Mouse (Mus musculus): Measurements from ENCODE around the gene Tmem91. TPM values are rescaled to one million over a fixed set of nuclear protein-coding genes. Genes with fewer than 3 reads are reported as not detected.
A peak's percentile ranks its signal among the peaks of the same experiment; 100 is the strongest.

The Tmem91 gene
- polyA plus RNA-seq, 1 experiment from 2014 or later = 2.1 TPM

DNA sequence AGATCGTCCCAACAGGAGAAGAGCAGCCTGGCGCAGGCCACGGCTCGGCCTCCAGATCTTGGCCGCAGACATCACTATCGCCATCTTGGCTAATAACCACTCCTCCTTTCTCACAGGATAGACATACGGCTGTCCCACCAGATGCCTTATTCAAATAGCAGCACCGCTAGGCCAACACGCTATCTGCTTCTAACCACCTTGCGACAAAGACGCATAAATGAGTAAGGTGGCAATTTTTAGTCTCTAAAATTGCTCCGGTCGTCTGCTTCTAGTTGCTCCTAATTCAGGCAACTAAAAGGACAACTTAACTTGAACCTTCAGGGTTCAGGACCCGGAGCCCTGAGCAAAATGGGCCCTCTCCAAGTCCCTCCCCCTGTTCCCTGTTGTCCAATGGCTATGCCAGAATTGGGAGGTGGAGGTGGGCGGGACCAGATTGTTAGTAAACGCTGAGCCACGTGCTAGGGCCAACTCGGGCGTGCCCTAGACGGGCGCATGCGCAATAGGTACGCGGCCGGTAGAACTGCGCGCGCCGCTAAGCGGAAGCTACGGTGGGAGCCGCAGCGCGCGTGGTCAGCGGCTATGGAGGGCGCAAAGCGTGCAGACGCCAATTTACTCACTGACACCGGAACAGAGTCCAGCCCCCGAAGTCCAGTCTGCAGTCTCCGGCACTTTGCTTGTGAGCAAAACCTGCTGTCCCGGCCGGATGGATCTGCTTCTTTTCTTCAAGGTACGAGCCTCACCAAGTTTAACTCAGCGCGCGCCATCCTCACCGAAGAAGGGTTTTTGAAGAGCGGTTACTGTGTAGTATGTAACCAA, 16.1 kb downstream of the Tmem91 start, which contains the start of the genes Bckdha and Exosc5:
Gene Bckdha (minus strand): TSS at position 325 of the 816 bp plus-strand sequence.
Gene Exosc5 (plus strand): TSS at position 508 of the 816 bp plus-strand sequence.
- Histone ChIP-seq H3K9me3 (ENCODE audit: control insufficient read depth, low read length) (no peaks in the 10 kb centered on the region), H3K4me1 (ENCODE audit: control insufficient read depth, insufficient read depth, low read length) (peaks cover 10% of the 10 kb centered on the region), H3K9ac (ENCODE audit: low read depth, low read length) (peak within 1 kb of the TSS; percentile 74), H3K27me3 (replicated peaks; ENCODE audit: control insufficient read depth, insufficient read depth, low read length) (no peaks in the 10 kb centered on the region), H3K36me3 (ENCODE audit: control insufficient read depth, insufficient read depth, low read length) (no peaks in the 10 kb centered on the region), H3K27ac (ENCODE audit: low read length) (peak within 1 kb of the TSS; percentile 63), H3K4me2 (ENCODE audit: low read depth, low read length) (peak within 1 kb of the TSS; percentile 75), H3K4me3 (ENCODE audit: low read length) (peak within 1 kb of the TSS; percentile 78)
- peak; percentile 99 for ATAC-seq
- WGBS = under 1% methylated on average over 50 of the region's 50 CpGs

GRCm38 (mm10) chr7:25657785-25658184, 17.2 kb downstream of the Tmem91 start:
- H3K9ac ChIP-seq (ENCODE audit: low read depth, low read length) = peak overlapping the region; percentile 64
- H3K4me3 ChIP-seq (ENCODE audit: low read length) = peak overlapping the region; percentile 62
- H3K4me2 ChIP-seq (ENCODE audit: low read depth, low read length) = peak overlapping the region; percentile 69
- H3K4me1 ChIP-seq (ENCODE audit: control insufficient read depth, insufficient read depth, low read length) = peaks cover 10% of the 10 kb centered on the region
- WGBS = 31% methylated on average over 10 of the region's 10 CpGs
- H3K27ac ChIP-seq (ENCODE audit: low read length) = no peak overlapping the region
- no peaks in the 10 kb centered on the region for H3K36me3 ChIP-seq (ENCODE audit: control insufficient read depth, insufficient read depth, low read length)
- H3K9me3 ChIP-seq (ENCODE audit: control insufficient read depth, low read length) = no peaks in the 10 kb centered on the region
- no peaks in the 10 kb centered on the region for H3K27me3 ChIP-seq (replicated peaks; ENCODE audit: control insufficient read depth, insufficient read depth, low read length)
- ATAC-seq = no peak

- H3K4me3 ChIP-seq (ENCODE audit: low read length) = no peak overlapping the region
- H3K36me3 ChIP-seq (ENCODE audit: control insufficient read depth, insufficient read depth, low read length) = no peaks in the 10 kb centered on the region
- H3K4me2 ChIP-seq (ENCODE audit: low read depth, low read length) = no peak overlapping the region
- 77% methylated on average over 11 of the region's 11 CpGs for WGBS
- H3K27me3 ChIP-seq (replicated peaks; ENCODE audit: control insufficient read depth, insufficient read depth, low read length) = no peaks in the 10 kb centered on the region
- peaks cover 10% of the 10 kb centered on the region for H3K4me1 ChIP-seq (ENCODE audit: control insufficient read depth, insufficient read depth, low read length)
- H3K9ac ChIP-seq (ENCODE audit: low read depth, low read length) = no peak overlapping the region
- no peak for ATAC-seq
- no peaks in the 10 kb centered on the region for H3K9me3 ChIP-seq (ENCODE audit: control insufficient read depth, low read length)
- H3K27ac ChIP-seq (ENCODE audit: low read length) = no peak overlapping the region
These were observed 19.2 kb downstream of the Tmem91 start for GRCm38 (mm10) chr7:25655601-25656428.

- Histone ChIP-seq H3K27me3 (replicated peaks; ENCODE audit: control insufficient read depth, insufficient read depth, low read length) (no peaks in the 10 kb centered on the region), H3K9ac (ENCODE audit: low read depth, low read length) (no peak overlapping the region), H3K9me3 (ENCODE audit: control insufficient read depth, low read length) (no peaks in the 10 kb centered on the region), H3K4me3 (ENCODE audit: low read length) (no peak overlapping the region), H3K27ac (ENCODE audit: low read length) (no peak overlapping the region), H3K36me3 (ENCODE audit: control insufficient read depth, insufficient read depth, low read length) (no peaks in the 10 kb centered on the region), H3K4me2 (ENCODE audit: low read depth, low read length) (no peak overlapping the region), H3K4me1 (ENCODE audit: control insufficient read depth, insufficient read depth, low read length) (no peaks in the 10 kb centered on the region)
- WGBS = 81% methylated on average over 12 of the region's 12 CpGs
- no peak for ATAC-seq
These were observed 22.7 kb downstream of the Tmem91 start for GRCm38 (mm10) chr7:25652244-25652759.

DNA sequence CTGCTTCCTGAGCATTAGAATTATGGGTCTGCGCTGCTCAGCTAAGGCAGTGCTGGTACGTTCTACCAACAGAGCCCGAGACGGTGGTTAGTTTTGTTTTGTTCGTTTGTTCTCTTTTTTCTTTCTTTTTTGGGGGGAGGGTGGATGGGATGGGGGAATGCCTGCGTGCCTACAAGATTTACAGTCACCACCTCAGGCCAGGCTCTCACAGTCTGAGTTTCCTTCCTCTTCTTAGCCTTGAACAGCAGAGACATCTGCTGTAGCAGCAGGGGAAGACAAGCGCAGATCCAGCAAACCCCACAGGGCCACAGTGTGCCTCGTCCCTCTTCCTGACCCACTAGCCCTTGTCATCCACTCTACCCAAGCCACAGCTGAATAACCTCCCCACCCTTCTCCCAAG, 23.7 kb downstream of the Tmem91 start:
- no peak for ATAC-seq

GRCm38 (mm10) chr7:25649839-25650238, 25.1 kb downstream of the Tmem91 start:
- Histone ChIP-seq H3K4me3 (ENCODE audit: low read length) (no peak overlapping the region), H3K4me1 (ENCODE audit: control insufficient read depth, insufficient read depth, low read length) (no peaks in the 10 kb centered on the region), H3K27me3 (replicated peaks; ENCODE audit: control insufficient read depth, insufficient read depth, low read length) (no peaks in the 10 kb centered on the region), H3K27ac (ENCODE audit: low read length) (no peak overlapping the region), H3K9ac (ENCODE audit: low read depth, low read length) (no peak overlapping the region), H3K9me3 (ENCODE audit: control insufficient read depth, low read length) (no peaks in the 10 kb centered on the region), H3K36me3 (ENCODE audit: control insufficient read depth, insufficient read depth, low read length) (no peaks in the 10 kb centered on the region), H3K4me2 (ENCODE audit: low read depth, low read length) (no peak overlapping the region)
- ATAC-seq = no peak
- WGBS = 73% methylated on average over 5 of the region's 5 CpGs

More for the DNA sequence above, 23.7 kb downstream of the Tmem91 start:
- Histone ChIP-seq H3K27me3 (replicated peaks; ENCODE audit: control insufficient read depth, insufficient read depth, low read length) (no peaks in the 10 kb centered on the region), H3K9me3 (ENCODE audit: control insufficient read depth, low read length) (no peaks in the 10 kb centered on the region), H3K4me1 (ENCODE audit: control insufficient read depth, insufficient read depth, low read length) (no peaks in the 10 kb centered on the region), H3K36me3 (ENCODE audit: control insufficient read depth, insufficient read depth, low read length) (no peaks in the 10 kb centered on the region), H3K4me2 (ENCODE audit: low read depth, low read length) (no peak overlapping the region), H3K9ac (ENCODE audit: low read depth, low read length) (no peak overlapping the region), H3K27ac (ENCODE audit: low read length) (no peak overlapping the region), H3K4me3 (ENCODE audit: low read length) (no peak overlapping the region)
- WGBS = 85% methylated on average over 8 of the region's 8 CpGs

DNA sequence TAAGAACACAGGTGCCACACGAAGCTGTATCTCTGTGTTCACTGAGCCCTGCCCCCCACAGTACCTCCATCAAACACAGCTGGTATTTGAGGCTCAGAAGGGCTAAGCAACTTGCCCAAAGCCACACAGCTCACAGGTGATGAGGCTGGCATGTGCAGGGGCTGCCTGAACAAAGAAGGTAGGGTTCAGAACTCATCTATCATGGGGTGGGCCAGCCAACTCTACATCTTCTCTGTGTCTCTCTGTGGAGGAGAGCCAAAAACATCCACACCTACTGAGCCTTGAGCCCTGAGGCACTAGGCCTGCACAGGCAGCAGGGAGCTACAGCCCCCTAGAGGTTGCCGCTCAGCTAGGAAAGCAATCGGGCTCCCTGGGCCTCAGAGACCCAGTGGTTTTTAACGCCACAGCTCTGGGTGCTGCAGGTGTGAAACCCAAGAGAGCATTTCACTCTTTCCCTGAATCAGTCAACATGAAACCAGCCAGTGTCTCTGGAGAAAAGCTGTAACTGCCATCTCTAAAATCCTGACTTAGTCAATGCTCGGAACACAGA, 27.3 kb downstream of the Tmem91 start:
- Histone ChIP-seq H3K4me2 (ENCODE audit: low read depth, low read length) (no peak overlapping the region), H3K4me3 (ENCODE audit: low read length) (no peak overlapping the region), H3K36me3 (ENCODE audit: control insufficient read depth, insufficient read depth, low read length) (no peaks in the 10 kb centered on the region), H3K27me3 (replicated peaks; ENCODE audit: control insufficient read depth, insufficient read depth, low read length) (no peaks in the 10 kb centered on the region), H3K27ac (ENCODE audit: low read length) (no peak overlapping the region), H3K4me1 (ENCODE audit: control insufficient read depth, insufficient read depth, low read length) (no peaks in the 10 kb centered on the region), H3K9ac (ENCODE audit: low read depth, low read length) (no peak overlapping the region), H3K9me3 (ENCODE audit: control insufficient read depth, low read length) (no peaks in the 10 kb centered on the region)
- no peak for ATAC-seq
- WGBS = 52% methylated on average over 5 of the region's 5 CpGs

DNA sequence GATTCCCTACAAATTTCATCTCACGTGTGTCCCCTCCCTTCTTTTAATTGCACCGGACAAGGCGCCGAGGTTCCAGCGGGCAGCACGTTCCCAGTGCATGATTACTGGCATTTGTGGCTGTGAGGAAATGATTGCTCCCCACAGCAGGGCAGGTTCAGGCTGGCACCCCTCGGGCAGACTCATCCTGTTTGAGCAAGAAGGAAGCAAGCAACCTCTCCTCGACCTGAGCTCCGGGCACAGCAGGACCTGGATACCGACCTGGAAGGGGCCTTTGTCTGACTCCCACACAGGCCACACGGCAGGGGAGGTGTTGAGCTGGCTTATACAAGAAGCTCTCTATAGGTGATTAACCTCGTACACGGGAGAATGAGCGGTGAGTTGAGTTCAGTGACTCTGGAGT, 29.9 kb downstream of the Tmem91 start:
- no peak overlapping the region for H3K4me2 ChIP-seq (ENCODE audit: low read depth, low read length)
- WGBS = 68% methylated on average over 14 of the region's 14 CpGs
- H3K4me3 ChIP-seq (ENCODE audit: low read length) = no peak overlapping the region
- no peaks in the 10 kb centered on the region for H3K27me3 ChIP-seq (replicated peaks; ENCODE audit: control insufficient read depth, insufficient read depth, low read length)
- H3K9me3 ChIP-seq (ENCODE audit: control insufficient read depth, low read length) = no peaks in the 10 kb centered on the region
- no peaks in the 10 kb centered on the region for H3K4me1 ChIP-seq (ENCODE audit: control insufficient read depth, insufficient read depth, low read length)
- ATAC-seq = no peak
- H3K9ac ChIP-seq (ENCODE audit: low read depth, low read length) = no peak overlapping the region; the same call in 1 of the 2 replicates
- no peaks in the 10 kb centered on the region for H3K36me3 ChIP-seq (ENCODE audit: control insufficient read depth, insufficient read depth, low read length)
- H3K27ac ChIP-seq (ENCODE audit: low read length) = no peak overlapping the region

DNA sequence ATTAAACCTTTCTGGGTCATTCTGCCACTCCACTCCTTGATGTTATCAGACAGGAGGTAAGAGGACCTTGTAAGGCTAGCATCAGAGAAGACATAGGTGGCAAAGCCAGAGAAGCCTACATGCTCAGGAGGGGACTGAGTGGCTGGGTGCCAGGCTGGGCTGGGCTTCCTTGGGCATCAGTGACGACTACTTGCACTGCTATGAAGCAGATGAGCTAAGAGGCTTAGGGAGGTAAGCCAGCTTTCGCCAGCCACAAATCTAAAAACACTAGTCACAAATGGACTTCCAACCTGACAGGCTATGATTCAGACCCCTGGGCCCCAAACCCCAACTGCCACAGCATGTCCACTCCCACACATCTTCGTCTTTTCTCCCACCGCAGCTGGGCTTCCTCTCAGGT, 30.3 kb downstream of the Tmem91 start:
- H3K4me1 ChIP-seq (ENCODE audit: control insufficient read depth, insufficient read depth, low read length) = no peaks in the 10 kb centered on the region
- H3K27me3 ChIP-seq (replicated peaks; ENCODE audit: control insufficient read depth, insufficient read depth, low read length) = no peaks in the 10 kb centered on the region
- H3K27ac ChIP-seq (ENCODE audit: low read length) = no peak overlapping the region
- no peak overlapping the region for H3K4me3 ChIP-seq (ENCODE audit: low read length)
- no peak overlapping the region for H3K9ac ChIP-seq (ENCODE audit: low read depth, low read length)
- H3K4me2 ChIP-seq (ENCODE audit: low read depth, low read length) = no peak overlapping the region
- no peaks in the 10 kb centered on the region for H3K36me3 ChIP-seq (ENCODE audit: control insufficient read depth, insufficient read depth, low read length)
- ATAC-seq = no peak
- H3K9me3 ChIP-seq (ENCODE audit: control insufficient read depth, low read length) = no peaks in the 10 kb centered on the region
- 85% methylated on average over 4 of the region's 4 CpGs for WGBS

Data from intestine, embryonic 16.5 days (tissue).